Mouse (Mus musculus): ENCODE data around the gene Serpini2. TPM values are rescaled to one million over a fixed set of nuclear protein-coding genes. Genes with fewer than 3 reads are reported as not detected.
"Not testable (repeated sequence)": the region's sequence is repeated elsewhere in the genome, so short reads cannot be mapped to it uniquely, and the experiment has no call there.

Serpini2 gene
- polyA plus RNA-seq (2015; fragmentation: Nextera tagmentation; extraction: Ambion mirVana) = 45.2 and 54.8 TPM in 2 replicates

GRCm38 (mm10) chr3:75269978-75270377 lies at the start of gene Serpini2:
Gene Serpini2, minus strand, starts transcription at chr3:75270078.
- no peaks in the 10 kb centered on the region for H3K27me3 ChIP-seq (ENCODE audit: control insufficient read depth, insufficient read depth, low read length)
- no peaks in the 10 kb centered on the region for H3K36me3 ChIP-seq (ENCODE audit: control insufficient read depth, insufficient read depth, low read length)
- ATAC-seq (ENCODE audit: insufficient read depth, low FRiP score) = no peak
- H3K4me3 ChIP-seq (replicated peaks; ENCODE audit: low read length) = no peak within 1 kb of the TSS
- H3K4me1 ChIP-seq (ENCODE audit: control insufficient read depth, insufficient read depth, low read length) = no peaks in the 10 kb centered on the region
- no peak within 1 kb of the TSS for H3K27ac ChIP-seq (ENCODE audit: low read length)
- H3K9me3 ChIP-seq (replicated peaks; ENCODE audit: control insufficient read depth, low read length) = no peaks in the 10 kb centered on the region
- H3K9ac ChIP-seq (ENCODE audit: low read length) = no peak within 1 kb of the TSS
- WGBS = 77% methylated on average over 2 of the region's 2 CpGs
- no peak within 1 kb of the TSS for H3K4me2 ChIP-seq (ENCODE audit: low read depth, low read length)

GRCm38 (mm10) chr3:75308861-75309260 lies 39.0 kb upstream of the Serpini2 start:
- H3K4me3 ChIP-seq (replicated peaks; ENCODE audit: low read length) = no peak overlapping the region
- H3K27ac ChIP-seq (ENCODE audit: low read length) = no peak overlapping the region
- no peaks in the 10 kb centered on the region for H3K4me1 ChIP-seq (ENCODE audit: control insufficient read depth, insufficient read depth, low read length)
- WGBS = 83% methylated on average over 4 of the region's 4 CpGs
- H3K27me3 ChIP-seq (ENCODE audit: control insufficient read depth, insufficient read depth, low read length) = no peaks in the 10 kb centered on the region
- ATAC-seq (ENCODE audit: insufficient read depth, low FRiP score) = no peak
- H3K4me2 ChIP-seq (ENCODE audit: low read depth, low read length) = no peak overlapping the region
- H3K9me3 ChIP-seq (replicated peaks; ENCODE audit: control insufficient read depth, low read length) = no peaks in the 10 kb centered on the region
- H3K36me3 ChIP-seq (ENCODE audit: control insufficient read depth, insufficient read depth, low read length) = no peaks in the 10 kb centered on the region
- H3K9ac ChIP-seq (ENCODE audit: low read length) = no peak overlapping the region

GRCm38 (mm10) chr3:75308228-75308627 lies 38.4 kb upstream of the Serpini2 start:
- no peaks in the 10 kb centered on the region for H3K36me3 ChIP-seq (ENCODE audit: control insufficient read depth, insufficient read depth, low read length)
- WGBS = 68% methylated on average over 3 of the region's 3 CpGs
- H3K4me1 ChIP-seq (ENCODE audit: control insufficient read depth, insufficient read depth, low read length) = no peaks in the 10 kb centered on the region
- no peaks in the 10 kb centered on the region for H3K9me3 ChIP-seq (replicated peaks; ENCODE audit: control insufficient read depth, low read length)
- H3K9ac ChIP-seq (ENCODE audit: low read length) = no peak overlapping the region
- H3K27ac ChIP-seq (ENCODE audit: low read length) = no peak overlapping the region
- no peak; the same call in 1 of the 2 replicates for ATAC-seq (ENCODE audit: insufficient read depth, low FRiP score)
- H3K4me3 ChIP-seq (replicated peaks; ENCODE audit: low read length) = no peak overlapping the region
- no peak overlapping the region for H3K4me2 ChIP-seq (ENCODE audit: low read depth, low read length)
- no peaks in the 10 kb centered on the region for H3K27me3 ChIP-seq (ENCODE audit: control insufficient read depth, insufficient read depth, low read length)

- H3K27me3 ChIP-seq (ENCODE audit: control insufficient read depth, insufficient read depth, low read length) = no peaks in the 10 kb centered on the region
- ATAC-seq (ENCODE audit: insufficient read depth, low FRiP score) = no peak
- H3K9ac ChIP-seq (ENCODE audit: low read length) = no peak overlapping the region
- no peaks in the 10 kb centered on the region for H3K36me3 ChIP-seq (ENCODE audit: control insufficient read depth, insufficient read depth, low read length)
- H3K9me3 ChIP-seq (replicated peaks; ENCODE audit: control insufficient read depth, low read length) = no peaks in the 10 kb centered on the region
- WGBS = 87% methylated on average over 3 of the region's 3 CpGs
- no peaks in the 10 kb centered on the region for H3K4me1 ChIP-seq (ENCODE audit: control insufficient read depth, insufficient read depth, low read length)
- no peak overlapping the region for H3K4me3 ChIP-seq (replicated peaks; ENCODE audit: low read length)
- H3K4me2 ChIP-seq (ENCODE audit: low read depth, low read length) = no peak overlapping the region
- no peak overlapping the region for H3K27ac ChIP-seq (ENCODE audit: low read length)
Observed at GRCm38 (mm10) chr3:75305584-75305983, 35.7 kb upstream of the Serpini2 start.

- Histone ChIP-seq H3K4me1 (ENCODE audit: control insufficient read depth, insufficient read depth, low read length) (no peaks in the 10 kb centered on the region), H3K4me2 (ENCODE audit: low read depth, low read length) (no peak overlapping the region), H3K9ac (ENCODE audit: low read length) (no peak overlapping the region), H3K36me3 (ENCODE audit: control insufficient read depth, insufficient read depth, low read length) (no peaks in the 10 kb centered on the region), H3K27ac (ENCODE audit: low read length) (no peak overlapping the region), H3K9me3 (replicated peaks; ENCODE audit: control insufficient read depth, low read length) (no peaks in the 10 kb centered on the region), H3K4me3 (replicated peaks; ENCODE audit: low read length) (no peak overlapping the region), H3K27me3 (ENCODE audit: control insufficient read depth, insufficient read depth, low read length) (no peaks in the 10 kb centered on the region)
- 91% methylated on average over 5 of the region's 5 CpGs for WGBS
- ATAC-seq (ENCODE audit: insufficient read depth, low FRiP score) = no peak
Observed at GRCm38 (mm10) chr3:75304621-75305020, 34.7 kb upstream of the Serpini2 start.

- Histone ChIP-seq H3K9me3 (replicated peaks; ENCODE audit: control insufficient read depth, low read length) (no peaks in the 10 kb centered on the region), H3K27me3 (ENCODE audit: control insufficient read depth, insufficient read depth, low read length) (no peaks in the 10 kb centered on the region), H3K4me1 (ENCODE audit: control insufficient read depth, insufficient read depth, low read length) (no peaks in the 10 kb centered on the region), H3K4me3 (replicated peaks; ENCODE audit: low read length) (no peak overlapping the region), H3K4me2 (ENCODE audit: low read depth, low read length) (no peak overlapping the region), H3K36me3 (ENCODE audit: control insufficient read depth, insufficient read depth, low read length) (no peaks in the 10 kb centered on the region), H3K27ac (ENCODE audit: low read length) (no peak overlapping the region), H3K9ac (ENCODE audit: low read length) (no peak overlapping the region)
- WGBS = 85% methylated on average over 2 of the region's 2 CpGs
- ATAC-seq (ENCODE audit: insufficient read depth, low FRiP score) = no peak
Observed at GRCm38 (mm10) chr3:75301072-75301471, 31.2 kb upstream of the Serpini2 start.

- not testable (repeated sequence) for H3K36me3 ChIP-seq (ENCODE audit: control insufficient read depth, insufficient read depth, low read length); H3K4me1 ChIP-seq (ENCODE audit: control insufficient read depth, insufficient read depth, low read length); H3K9me3 ChIP-seq (replicated peaks; ENCODE audit: control insufficient read depth, low read length); H3K4me2 ChIP-seq (ENCODE audit: low read depth, low read length); H3K9ac ChIP-seq (ENCODE audit: low read length); H3K4me3 ChIP-seq (replicated peaks; ENCODE audit: low read length); ATAC-seq (ENCODE audit: insufficient read depth, low FRiP score); H3K27ac ChIP-seq (ENCODE audit: low read length); H3K27me3 ChIP-seq (ENCODE audit: control insufficient read depth, insufficient read depth, low read length)
- WGBS = 85% methylated on average over 1 of the region's 1 CpGs
Observed at GRCm38 (mm10) chr3:75299464-75299863, 29.6 kb upstream of the Serpini2 start.

- Histone ChIP-seq H3K9ac (ENCODE audit: low read length) (no peak overlapping the region), H3K9me3 (replicated peaks; ENCODE audit: control insufficient read depth, low read length) (no peaks in the 10 kb centered on the region), H3K27me3 (ENCODE audit: control insufficient read depth, insufficient read depth, low read length) (no peaks in the 10 kb centered on the region), H3K27ac (ENCODE audit: low read length) (no peak overlapping the region), H3K4me1 (ENCODE audit: control insufficient read depth, insufficient read depth, low read length) (no peaks in the 10 kb centered on the region), H3K4me2 (ENCODE audit: low read depth, low read length) (no peak overlapping the region), H3K4me3 (replicated peaks; ENCODE audit: low read length) (no peak overlapping the region), H3K36me3 (ENCODE audit: control insufficient read depth, insufficient read depth, low read length) (no peaks in the 10 kb centered on the region)
- no peak for ATAC-seq (ENCODE audit: insufficient read depth, low FRiP score)
- 47% methylated on average over 3 of the region's 3 CpGs for WGBS
Observed at GRCm38 (mm10) chr3:75297758-75298111, 27.9 kb upstream of the Serpini2 start.

- Histone ChIP-seq H3K4me1 (ENCODE audit: control insufficient read depth, insufficient read depth, low read length) (no peaks in the 10 kb centered on the region), H3K9ac (ENCODE audit: low read length) (no peak overlapping the region), H3K4me2 (ENCODE audit: low read depth, low read length) (no peak overlapping the region), H3K9me3 (replicated peaks; ENCODE audit: control insufficient read depth, low read length) (no peaks in the 10 kb centered on the region), H3K36me3 (ENCODE audit: control insufficient read depth, insufficient read depth, low read length) (no peaks in the 10 kb centered on the region), H3K4me3 (replicated peaks; ENCODE audit: low read length) (no peak overlapping the region), H3K27me3 (ENCODE audit: control insufficient read depth, insufficient read depth, low read length) (no peaks in the 10 kb centered on the region), H3K27ac (ENCODE audit: low read length) (no peak overlapping the region)
- WGBS = 55% methylated on average over 2 of the region's 2 CpGs
- ATAC-seq (ENCODE audit: insufficient read depth, low FRiP score) = no peak
Observed at GRCm38 (mm10) chr3:75297026-75297757, 27.3 kb upstream of the Serpini2 start.
